Mouse (Mus musculus) layer of hippocampus, adult 9-10 months (tissue): ENCODE measurements around the gene Uvssa.

ENCODE experiments used
- DNase-seq: peaks from one replicate; pipeline ENCODE4 v3.0.0; 2022; ENCODE audit warnings: low spot score

Uvssa gene

DNA sequence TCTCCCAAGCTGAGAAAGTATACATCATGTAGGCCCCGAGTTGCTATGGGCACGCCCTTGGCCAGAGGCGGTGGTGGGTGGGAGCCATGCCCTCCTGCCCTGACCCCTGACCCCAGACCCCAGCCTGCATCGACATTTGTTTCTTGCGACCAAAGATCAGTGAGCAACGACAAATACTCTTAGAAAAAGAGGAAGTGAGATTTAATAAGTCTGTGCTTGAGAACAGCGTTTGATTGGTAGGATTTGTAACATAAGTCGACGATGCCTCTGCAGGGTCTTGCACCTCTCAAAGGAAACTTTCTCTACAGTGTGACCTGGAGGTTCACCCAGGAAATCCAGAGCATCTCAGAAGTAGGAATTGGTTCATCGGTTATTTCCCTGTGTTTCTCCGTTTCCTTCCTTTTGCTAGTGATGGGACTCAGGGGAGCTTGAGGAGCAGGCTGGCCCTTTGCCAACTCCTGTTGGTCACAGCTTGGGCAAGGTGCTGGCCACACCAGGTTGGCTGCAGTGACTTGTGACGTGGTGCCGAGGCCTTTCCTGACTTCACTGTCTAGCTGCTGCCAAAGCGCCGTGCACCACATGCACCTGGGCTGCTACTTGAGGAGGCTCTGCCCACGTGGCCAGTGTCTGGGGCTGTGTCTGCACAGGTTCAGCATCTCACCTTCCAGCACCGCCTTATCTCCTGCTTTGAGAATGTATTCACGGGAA is 5.9 kb upstream of the Uvssa start:
- no peak for DNase-seq

DNA sequence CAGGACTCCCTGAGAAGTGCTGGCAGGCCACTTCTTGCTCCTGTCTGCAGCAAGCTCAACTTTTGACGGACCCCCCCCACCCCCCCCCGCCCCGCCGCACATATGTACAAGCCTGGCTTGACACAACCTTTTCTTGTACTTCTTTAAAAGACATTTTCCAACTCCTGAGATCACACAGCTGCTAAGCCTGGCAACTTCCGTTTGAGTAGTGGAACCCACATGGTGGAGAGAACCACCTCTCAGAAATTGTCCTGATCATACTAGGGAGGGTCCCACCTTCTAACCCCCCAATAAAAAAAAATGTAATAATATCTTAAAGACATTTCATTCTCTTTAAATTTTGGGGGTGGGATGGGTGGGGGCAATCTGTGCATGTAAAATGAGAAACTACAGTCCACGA is 1.2 kb upstream of the Uvssa start:
- DNase-seq = no peak

DNA sequence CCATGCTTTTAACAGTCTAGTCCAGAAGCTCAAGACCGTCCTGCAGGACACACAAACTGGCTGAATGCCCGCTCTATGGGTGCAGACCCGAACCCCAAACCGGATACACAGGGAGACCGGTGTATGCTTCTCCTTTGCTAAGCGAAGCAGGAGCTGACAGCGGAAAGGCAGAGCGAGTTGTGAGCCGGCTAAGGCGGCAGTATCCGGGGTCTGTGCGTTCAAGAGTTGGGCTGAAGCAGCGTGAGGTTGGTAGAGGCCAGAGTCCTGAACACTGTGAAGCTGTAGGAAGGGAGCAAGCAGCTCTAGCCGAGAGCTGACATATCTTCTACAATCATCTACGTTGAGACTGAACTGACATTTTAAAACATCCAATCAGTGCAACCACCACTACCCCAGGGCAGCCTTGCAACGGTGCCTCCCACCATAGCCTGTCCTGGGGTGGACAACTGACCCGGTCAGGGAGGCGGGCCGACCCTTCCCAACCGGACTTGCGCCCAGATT is 498 bp upstream of the Uvssa start:
- DNase-seq = no peak

DNA sequence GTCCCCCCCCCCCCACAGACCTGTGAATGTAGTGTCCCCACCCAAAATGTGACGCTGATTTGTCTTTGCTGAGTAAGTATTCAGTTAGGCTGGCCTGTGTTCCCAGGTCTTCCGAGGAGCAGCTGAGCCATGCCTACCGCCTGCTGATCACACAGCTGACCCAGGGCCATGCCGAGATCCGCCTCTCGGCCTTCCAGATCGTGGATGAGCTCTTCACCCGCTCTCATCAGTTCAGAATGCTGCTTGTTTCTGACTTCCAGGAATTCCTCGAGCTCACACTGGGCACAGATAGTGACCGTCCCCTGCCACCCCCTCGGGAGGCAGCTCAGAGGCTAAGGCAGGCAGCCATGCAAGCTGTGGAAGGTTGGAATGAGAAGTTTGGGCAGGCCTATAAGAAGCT is 9.2 kb downstream of the Uvssa start:
- DNase-seq = no peak

DNA sequence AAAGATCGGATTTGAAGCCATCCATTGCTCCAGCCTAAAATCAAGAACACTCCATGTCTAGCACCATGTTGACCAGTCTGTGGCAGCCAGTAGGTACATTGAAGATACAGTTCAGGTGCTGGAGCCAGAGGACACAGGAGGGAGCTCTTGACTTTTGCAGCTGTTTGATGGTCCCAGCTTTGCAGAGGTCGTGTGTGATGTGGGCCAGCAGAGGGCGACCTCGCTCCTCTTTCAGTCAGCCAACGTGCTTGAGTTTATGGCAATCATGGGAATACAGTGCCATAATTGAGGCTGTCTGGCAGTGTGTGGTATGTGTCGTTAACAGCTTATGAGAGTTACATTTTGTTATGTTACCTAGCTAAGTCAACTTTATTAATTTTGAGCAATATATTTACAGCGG is 15.5 kb downstream of the Uvssa start:
- DNase-seq = peak; percentile 79

DNA sequence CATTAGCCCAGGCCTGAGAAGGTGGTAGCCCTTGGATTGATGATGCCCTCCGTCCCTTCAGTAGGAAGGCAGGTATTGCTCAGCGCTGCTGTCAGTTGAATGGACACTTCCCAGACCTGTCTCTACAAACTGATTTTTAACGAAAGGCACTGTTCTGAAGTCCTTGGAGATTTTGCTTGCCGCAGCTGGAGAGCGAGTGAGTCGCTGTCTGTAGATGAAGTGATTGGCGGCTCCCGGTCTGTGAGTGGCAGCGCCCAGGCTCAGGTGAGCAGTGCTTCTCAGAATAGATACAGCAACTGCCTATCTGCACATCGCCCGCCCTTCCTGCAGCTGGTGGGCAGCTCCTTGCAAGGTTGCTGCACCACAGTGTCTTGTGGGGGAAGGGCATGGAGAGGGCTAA is 17.3 kb downstream of the Uvssa start:
- no peak for DNase-seq

DNA sequence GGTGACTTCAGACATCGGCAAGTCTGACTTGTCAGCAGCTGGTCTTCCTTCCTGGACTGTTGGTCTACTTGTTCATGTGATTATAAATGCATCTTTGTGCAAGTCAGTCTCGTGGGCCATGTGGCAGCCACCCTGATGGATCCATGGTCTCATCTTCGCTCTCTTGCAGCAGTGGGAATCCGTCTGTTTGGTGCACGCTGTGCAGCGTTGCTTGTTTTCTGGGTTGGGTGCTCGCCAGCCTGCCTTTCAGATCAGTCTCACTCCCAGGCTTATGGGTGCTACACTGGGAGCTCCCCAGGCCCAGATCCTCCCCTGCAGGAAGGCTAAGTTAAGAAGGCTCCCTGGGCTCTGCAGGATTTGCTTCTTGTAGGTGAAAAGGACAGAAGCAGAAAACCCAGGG is 18.5 kb downstream of the Uvssa start:
- peak; percentile 26 for DNase-seq

DNA sequence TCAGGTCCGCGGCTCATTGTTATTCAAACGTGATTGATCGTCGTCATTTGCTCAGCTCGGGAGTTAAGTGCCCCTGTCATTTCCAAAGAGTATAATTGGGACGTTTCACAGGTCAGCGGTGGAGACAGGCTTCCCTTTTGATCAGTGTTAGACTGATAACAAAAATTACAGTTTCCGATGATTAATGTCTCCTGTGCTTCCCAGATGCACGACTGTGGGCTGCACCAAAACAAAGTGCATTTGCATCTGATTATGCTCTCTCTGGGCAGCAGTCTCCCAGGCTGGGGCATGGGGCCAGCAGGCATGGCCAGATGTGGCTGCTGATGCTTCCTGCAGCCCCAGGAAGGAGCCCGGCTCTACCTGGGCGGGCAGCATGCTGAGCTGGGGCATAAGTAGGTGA is 22.5 kb downstream of the Uvssa start:
- no peak for DNase-seq

DNA sequence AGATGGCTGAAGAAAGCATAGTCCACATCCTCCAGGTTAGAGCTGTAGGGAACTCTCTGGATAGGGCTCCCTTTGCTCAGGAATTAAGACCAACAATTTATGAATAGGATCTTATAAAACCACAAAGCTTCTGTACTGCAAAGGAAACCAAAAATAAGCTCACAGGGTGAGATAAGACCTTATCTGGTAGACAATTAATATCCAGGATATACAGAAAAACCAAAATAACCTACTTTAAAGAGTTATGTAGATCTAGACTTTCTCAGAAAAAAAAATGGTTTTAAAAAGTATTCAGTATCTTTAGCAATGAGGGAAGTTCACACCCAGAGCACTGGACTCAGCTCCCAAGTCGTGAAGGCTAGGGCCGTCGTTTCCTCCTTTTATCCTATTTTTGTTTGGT is 42.0 kb downstream of the Uvssa start:
- no peak for DNase-seq

DNA sequence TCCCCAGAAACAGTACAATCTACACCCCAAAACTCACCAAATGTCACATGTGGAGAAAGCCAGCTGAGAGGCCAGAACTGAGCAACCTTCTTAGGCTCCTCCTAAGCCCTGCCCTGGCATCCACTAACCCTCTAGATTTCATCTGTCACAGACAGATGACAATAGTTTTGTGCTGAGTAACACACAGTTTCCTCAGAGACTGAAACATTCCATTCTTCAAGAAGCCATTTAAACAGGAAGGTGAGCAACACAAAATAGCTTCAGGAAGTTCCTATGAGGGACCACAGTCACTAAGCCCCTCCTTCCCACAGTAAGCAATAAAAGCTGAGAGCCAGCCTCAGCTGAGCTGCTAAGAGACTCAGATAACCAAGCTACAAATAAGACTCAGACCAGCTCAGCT is 49.1 kb downstream of the Uvssa start:
- no peak for DNase-seq

DNA sequence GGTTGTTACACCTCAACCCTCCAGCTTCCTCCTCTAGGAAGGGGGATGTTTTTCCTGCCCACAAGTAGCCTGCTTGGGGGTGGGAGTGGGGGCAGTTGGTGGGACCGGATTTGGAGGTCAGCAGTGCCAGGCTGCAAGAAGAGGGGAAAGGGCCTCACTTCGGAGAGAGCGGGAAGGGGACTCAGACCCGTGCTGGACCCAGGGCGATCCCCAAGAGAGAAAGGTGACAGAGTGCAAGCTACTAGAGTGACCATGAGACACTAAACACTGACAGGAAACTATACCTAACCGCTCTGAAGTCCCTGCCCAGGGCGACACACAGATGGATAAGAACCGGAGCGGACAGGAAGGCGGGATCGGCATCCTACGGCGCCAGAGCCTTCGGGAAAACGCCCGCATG is 51.8 kb downstream of the Uvssa start:
- DNase-seq = no peak

DNA sequence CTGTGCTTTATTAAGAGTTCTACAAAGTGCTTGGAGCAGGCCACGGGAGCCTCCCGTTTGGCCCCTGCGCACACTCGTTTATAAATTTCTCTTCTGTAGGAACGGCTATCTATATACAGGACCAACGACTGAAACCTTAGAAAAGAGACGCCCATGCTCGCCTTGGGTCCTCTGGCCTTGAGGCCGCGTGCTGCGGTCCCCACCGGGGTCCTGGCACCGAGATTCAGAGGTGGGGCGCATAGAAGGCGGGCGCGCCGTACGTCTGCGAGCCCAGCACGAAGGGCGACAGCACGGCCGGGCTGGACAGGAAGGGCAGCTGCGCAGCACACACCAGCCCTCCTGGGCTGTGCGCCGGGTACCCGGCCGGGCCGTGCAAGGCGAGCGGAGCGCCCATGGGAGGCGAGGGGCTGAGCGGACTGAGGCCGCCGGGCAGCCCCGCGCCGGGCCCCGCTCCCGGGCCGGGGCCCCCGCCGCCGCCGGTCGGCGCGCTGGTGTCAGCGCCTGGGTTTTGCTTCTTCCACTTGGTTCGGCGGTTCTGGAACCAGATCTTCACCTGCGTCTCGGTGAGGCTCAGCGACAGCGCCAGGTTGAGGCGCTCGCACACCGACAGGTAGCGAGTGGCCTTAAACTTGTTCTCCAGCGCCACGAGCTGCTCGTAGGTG is 52.3 kb downstream of the Uvssa start:
- no peak for DNase-seq

DNA sequence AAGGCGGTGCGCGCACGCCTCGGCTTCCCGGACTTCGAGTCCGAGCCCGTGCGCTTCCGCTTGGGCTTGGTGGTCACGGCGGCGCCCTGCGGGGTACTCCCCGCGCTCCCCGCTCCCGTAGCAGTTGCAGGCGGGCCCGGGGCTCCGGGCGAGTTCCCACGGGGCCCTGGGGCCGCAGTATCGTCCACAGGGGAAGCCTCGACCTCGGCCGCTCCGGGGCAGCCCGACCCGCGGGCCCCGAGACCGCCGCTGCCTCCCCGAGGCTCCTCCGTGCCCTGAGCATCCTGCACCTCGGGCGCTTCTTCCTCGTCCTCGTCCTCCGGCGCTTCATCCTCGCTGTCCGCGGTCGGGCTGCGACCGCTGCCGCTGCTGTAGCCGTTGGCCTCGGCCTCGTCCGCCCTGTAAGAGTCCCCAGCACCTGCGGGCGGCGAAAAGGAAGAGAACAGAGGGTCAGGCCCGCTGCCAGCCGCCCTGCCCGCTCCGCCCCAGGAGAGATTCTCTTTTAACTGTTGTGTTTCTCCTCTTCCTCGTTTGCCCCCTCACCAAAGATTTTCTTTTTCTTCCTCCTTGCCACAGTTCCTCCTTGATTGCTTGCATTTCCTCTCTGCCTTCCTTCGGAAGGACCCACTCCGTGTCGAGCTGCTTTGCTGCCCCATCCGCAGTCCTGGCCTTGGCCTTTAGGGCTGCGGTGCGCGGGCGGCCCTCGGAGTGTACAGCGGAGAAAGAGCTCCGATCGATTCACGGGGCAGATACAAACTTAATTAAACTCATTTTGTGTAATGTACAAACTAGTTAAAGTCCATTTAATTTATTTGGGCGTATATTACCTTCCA is 53.0 kb downstream of the Uvssa start:
- no peak for DNase-seq

DNA sequence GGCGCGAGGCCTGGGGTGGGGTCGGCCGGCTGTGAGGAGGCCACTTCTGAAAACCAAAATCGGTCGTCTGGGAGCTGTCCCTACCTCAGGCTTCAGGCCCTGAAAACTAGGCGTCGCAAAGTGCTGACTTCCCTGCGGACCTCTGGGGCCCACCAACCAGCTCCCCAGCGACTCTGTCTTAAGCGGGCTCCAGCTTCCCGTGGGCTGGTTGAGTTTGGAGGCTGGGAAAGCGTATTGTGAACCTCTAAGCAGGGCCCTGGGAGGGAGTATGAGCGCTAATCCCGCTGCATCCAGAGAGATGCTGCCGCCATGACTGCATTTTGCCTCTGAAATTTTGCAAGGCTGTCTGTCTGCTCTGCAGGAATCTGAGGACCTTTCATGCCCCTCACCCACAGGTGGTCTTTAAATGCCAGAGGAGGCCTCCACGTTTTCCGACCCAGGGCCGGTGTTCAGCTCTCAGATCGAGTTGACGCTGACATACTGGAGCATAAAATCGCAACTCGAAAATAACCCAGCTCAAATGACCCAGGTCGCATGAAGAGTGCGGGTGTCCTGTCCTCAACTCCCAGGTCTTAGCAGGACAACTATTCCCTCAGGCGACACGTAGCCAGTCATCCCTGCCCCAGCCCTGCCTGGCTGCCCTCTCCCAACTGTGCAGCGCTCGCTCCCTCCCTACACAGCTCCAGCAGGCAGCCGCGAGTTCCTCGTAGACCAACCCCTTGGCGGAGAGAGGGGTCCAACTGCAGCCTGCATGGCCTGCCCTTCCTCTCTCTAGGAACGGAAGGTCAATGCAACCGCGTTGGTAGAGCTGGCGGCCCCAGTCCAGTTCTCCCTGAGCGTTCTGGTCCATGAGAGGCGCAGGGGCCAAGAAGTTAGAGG is 53.9 kb downstream of the Uvssa start:
- DNase-seq = no peak

DNA sequence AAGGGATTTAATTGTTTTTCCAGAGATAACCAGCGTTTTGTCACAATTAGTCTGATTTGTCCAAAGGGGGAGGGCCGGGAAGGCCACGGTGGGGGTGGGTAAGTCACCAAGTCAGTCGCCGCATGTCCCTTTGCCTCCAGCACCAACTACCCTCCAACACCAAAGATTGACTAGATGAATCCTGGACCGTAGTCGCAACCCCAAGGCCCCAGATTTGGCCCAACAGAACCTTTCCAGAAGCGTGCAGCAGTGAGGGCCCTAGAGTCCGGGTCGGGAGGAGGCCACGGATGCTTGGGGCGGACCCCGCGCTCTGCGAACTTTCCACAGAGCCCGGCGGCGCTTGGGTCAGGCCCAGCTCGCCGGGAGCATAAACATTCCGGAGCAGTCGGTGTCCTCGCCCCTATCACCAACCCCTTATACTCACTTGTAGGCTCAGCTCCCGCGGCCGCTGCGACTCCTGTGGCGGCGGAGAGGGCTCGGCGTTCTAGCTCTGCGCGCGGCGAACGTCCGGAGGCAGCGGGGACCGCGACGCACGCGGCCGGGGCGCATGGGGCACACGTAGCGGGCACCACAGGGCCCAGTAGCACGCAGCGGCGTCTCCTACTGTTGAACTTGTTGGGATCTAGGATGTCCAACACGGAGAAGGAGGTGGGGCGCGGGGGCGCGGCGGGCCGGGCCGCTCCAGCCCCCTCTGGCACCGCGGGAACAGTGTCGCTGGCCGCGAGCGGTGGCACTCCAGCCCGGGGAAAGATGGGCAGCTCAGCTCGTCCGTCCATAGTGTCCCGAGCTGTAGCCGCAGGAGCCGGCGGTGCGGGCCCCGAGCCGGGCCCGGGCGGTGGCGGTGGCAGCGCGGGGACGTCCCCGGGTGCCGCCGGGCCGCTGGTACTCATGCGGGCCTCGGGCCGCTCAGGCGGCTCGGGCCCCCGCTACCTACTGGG is 55.1 kb downstream of the Uvssa start, which contains the start of gene Nkx1-1:
TSS of gene Nkx1-1 (minus strand) at position 776 of the 938 bp plus-strand sequence.
- no peak for DNase-seq

DNA sequence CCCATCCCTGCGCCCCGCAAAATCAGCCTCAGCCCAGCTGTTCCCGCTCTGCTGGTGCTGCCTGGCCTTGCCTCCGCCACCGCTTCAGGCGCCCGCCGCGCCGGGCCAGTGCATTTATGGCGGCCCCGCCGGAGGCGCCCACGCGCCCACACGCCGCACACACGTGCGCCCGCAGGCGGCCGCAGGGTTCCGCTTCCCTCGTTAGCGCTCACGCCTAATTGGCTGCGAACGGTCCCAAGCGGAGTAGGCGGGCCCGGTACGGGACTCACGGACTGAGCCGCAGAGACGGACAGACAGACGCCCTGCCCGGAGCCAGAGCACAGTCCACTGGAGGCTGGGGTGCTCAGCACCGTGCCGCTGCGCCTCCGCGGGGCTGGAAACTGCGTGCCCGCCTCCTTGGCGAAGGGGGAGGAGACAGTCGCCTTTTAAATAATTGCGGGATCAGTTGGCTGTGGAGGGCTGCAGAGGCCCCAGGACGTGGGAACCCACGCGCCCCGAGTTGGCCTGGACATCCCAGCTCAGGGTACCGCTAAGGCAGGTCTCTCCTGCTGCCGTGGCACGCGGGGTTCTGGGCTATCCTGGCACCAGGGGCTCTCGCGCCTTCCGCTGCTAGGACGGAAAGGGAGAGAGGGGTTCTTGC is 55.9 kb downstream of the Uvssa start:
- DNase-seq = no peak

DNA sequence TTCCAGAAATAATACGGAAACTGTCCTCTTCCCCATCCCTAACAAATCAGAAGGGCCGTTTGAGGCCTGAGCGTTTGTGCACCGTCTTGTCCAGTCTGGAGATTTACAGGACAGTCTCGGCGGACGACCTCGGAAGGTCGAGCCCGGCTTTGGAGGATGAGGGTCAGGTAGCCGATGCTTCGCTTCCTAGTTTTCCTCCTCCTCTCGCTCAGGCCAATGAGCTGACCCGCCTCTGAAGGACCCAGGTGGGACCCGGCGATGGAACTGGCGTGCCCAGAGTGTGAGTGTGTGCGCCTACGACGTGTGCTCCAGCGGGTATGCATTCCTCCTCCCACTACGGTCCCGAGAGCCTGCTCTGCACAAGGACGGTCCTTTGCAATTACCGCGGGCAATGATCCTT is 56.8 kb downstream of the Uvssa start:
- DNase-seq = no peak

DNA sequence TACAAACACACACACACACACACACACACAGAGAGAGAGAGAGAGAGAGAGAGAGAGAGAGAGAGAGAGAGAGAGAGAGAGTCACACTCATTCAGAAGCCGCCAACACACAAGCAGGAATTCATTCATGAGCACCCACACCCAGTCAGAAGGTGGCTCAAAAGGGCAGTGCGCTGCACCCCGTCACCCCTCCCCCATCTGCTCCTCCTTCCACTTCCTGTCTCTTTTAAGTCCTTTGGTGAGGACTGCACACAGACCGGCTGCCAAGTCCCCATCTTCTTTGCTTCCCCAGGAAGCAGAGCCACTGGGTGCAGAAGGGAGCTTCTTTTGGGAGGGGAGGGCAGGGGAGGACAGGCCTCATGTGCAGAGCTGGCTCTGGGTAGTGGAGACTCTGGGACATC is 57.6 kb downstream of the Uvssa start:
- no peak for DNase-seq

DNA sequence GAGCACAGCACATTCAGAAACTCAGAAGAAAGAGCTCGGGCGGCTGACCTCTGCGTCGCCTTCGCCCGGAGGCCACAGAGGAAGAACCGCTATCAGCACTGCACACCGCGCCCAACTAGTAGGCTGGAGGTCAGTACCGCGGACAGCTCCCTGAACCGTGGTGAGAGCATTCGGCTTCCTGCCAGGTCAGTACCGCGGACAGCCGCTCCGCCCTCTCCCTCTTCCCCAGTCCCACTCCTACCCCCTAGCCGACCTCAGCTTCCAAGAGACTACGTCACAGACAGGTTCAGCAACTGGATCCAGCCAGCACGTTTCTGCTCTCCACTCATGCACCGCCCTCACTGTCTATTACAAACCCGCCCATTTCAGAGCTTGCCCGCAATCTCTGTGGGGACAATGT is 59.9 kb downstream of the Uvssa start:
- peak; percentile 25 for DNase-seq
